Mouse (Mus musculus) c-Kit-positive CD71-positive TER-119-positive erythroid progenitor cells, embryonic 14.5 days (primary cell): Measurements from ENCODE around the gene Dclk1.

Experiments used
- DNase-seq: peaks from one replicate; pipeline ENCODE4 v3.0.0-alpha.2; 2013; ENCODE audit warnings: low spot score

The Dclk1 gene

GRCm38 (mm10) chr3:55260139-55260538, 18.0 kb downstream of the Dclk1 start:
- DNase-seq, result no peak

GRCm38 (mm10) chr3:55266091-55266490, 23.9 kb downstream of the Dclk1 start:
- no peak for DNase-seq

GRCm38 (mm10) chr3:55269802-55270201, 27.6 kb downstream of the Dclk1 start:
- DNase-seq, result no peak

- no peak for DNase-seq
Observed at GRCm38 (mm10) chr3:55270345-55270744, 28.2 kb downstream of the Dclk1 start.

- DNase-seq, result no peak
Observed at GRCm38 (mm10) chr3:55270920-55271319, 28.8 kb downstream of the Dclk1 start.

GRCm38 (mm10) chr3:55272536-55272935, 30.4 kb downstream of the Dclk1 start:
- DNase-seq, result no peak

GRCm38 (mm10) chr3:55276446-55276845, 34.3 kb downstream of the Dclk1 start:
- DNase-seq, result no peak

- no peak for DNase-seq
Observed at GRCm38 (mm10) chr3:55276851-55277250, 34.7 kb downstream of the Dclk1 start.

- DNase-seq, result no peak
Observed at GRCm38 (mm10) chr3:55277829-55278228, 35.7 kb downstream of the Dclk1 start.

- no peak for DNase-seq
Observed at GRCm38 (mm10) chr3:55279923-55280322, 37.8 kb downstream of the Dclk1 start.

GRCm38 (mm10) chr3:55280471-55280870, 38.3 kb downstream of the Dclk1 start:
- DNase-seq, result no peak

- DNase-seq, result no peak
Observed at GRCm38 (mm10) chr3:55284215-55284614, 42.1 kb downstream of the Dclk1 start.

GRCm38 (mm10) chr3:55288726-55289125, 46.6 kb downstream of the Dclk1 start:
- no peak for DNase-seq

GRCm38 (mm10) chr3:55291964-55292363, 49.8 kb downstream of the Dclk1 start:
- DNase-seq, result no peak

GRCm38 (mm10) chr3:55292783-55293430, 50.7 kb downstream of the Dclk1 start:
- DNase-seq, result no peak

GRCm38 (mm10) chr3:55305653-55306052, 63.5 kb downstream of the Dclk1 start:
- no peak for DNase-seq

- no peak for DNase-seq
Observed at GRCm38 (mm10) chr3:55307553-55308177, 65.5 kb downstream of the Dclk1 start.

GRCm38 (mm10) chr3:55309961-55310360, 67.8 kb downstream of the Dclk1 start:
- DNase-seq, result no peak

- no peak for DNase-seq
Observed at GRCm38 (mm10) chr3:55315827-55316226, 73.7 kb downstream of the Dclk1 start.

GRCm38 (mm10) chr3:55318021-55318420, 75.9 kb downstream of the Dclk1 start:
- DNase-seq, result no peak

- DNase-seq, result no peak
Observed at GRCm38 (mm10) chr3:55320572-55320971, 78.4 kb downstream of the Dclk1 start.

GRCm38 (mm10) chr3:55324029-55324428, 81.9 kb downstream of the Dclk1 start:
- no peak for DNase-seq

- no peak for DNase-seq
Observed at GRCm38 (mm10) chr3:55330496-55330895, 88.3 kb downstream of the Dclk1 start.

GRCm38 (mm10) chr3:55331694-55332093, 89.5 kb downstream of the Dclk1 start:
- no peak for DNase-seq
